Mouse (Mus musculus): Measurements from ENCODE around the gene Dusp1. TPM values are rescaled to one million over a fixed set of nuclear protein-coding genes. Genes with fewer than 3 reads are reported as not detected.

Dusp1 gene
- polyA plus RNA-seq, 1 experiment from 2014 or later: 42.8 TPM

GRCm38 (mm10) chr17:26511816-26512774 lies 49.8 kb downstream of the Dusp1 start:
- Histone ChIP-seq H3K4me1 (peaks cover 6% of the 10 kb centered on the region; the same call in 1 of the 2 replicates), H3K9ac (no peak overlapping the region), H3K9me3 (no peaks in the 10 kb centered on the region), H3K27me3 (replicated peaks) (no peaks in the 10 kb centered on the region), H3K4me3 (no peak overlapping the region), H3K36me3 (replicated peaks) (no peaks in the 10 kb centered on the region), H3K27ac (no peak overlapping the region), H3K4me2 (no peak overlapping the region)
- 74% methylated on average over 7 of the region's 7 CpGs for WGBS
- no peak for ATAC-seq (replicated peaks)

- Histone ChIP-seq H3K4me1 (peaks cover 13% of the 10 kb centered on the region), H3K36me3 (replicated peaks) (no peaks in the 10 kb centered on the region), H3K4me2 (no peak overlapping the region), H3K27me3 (replicated peaks) (no peaks in the 10 kb centered on the region), H3K9ac (no peak overlapping the region), H3K4me3 (no peak overlapping the region), H3K27ac (no peak overlapping the region), H3K9me3 (no peaks in the 10 kb centered on the region)
- 57% methylated on average over 4 of the region's 4 CpGs for WGBS
- ATAC-seq (replicated peaks): no peak
These were observed 50.7 kb downstream of the Dusp1 start for GRCm38 (mm10) chr17:26511256-26511655.

GRCm38 (mm10) chr17:26510146-26511045 lies 51.5 kb downstream of the Dusp1 start:
- WGBS: 81% methylated on average over 15 of the region's 15 CpGs
- no peaks in the 10 kb centered on the region for H3K9me3 ChIP-seq
- no peaks in the 10 kb centered on the region for H3K27me3 ChIP-seq (replicated peaks)
- no peaks in the 10 kb centered on the region for H3K36me3 ChIP-seq (replicated peaks)
- no peak overlapping the region for H3K4me3 ChIP-seq
- H3K9ac ChIP-seq: no peak overlapping the region
- H3K4me1 ChIP-seq: peaks cover 21% of the 10 kb centered on the region
- no peak overlapping the region for H3K27ac ChIP-seq
- no peak overlapping the region for H3K4me2 ChIP-seq
- no peak for ATAC-seq (replicated peaks)

- no peak for ATAC-seq (replicated peaks)
- peak overlapping the region; percentile 97 for H3K27ac ChIP-seq
- H3K9me3 ChIP-seq: no peaks in the 10 kb centered on the region
- WGBS: 24% methylated on average over 25 of the region's 25 CpGs
- no peaks in the 10 kb centered on the region for H3K27me3 ChIP-seq (replicated peaks)
- H3K9ac ChIP-seq: peak overlapping the region; percentile 90
- H3K36me3 ChIP-seq (replicated peaks): no peaks in the 10 kb centered on the region
- peaks cover 34% of the 10 kb centered on the region for H3K4me1 ChIP-seq
- peak overlapping the region; percentile 64 for H3K4me2 ChIP-seq
- peak overlapping the region; percentile 86 for H3K4me3 ChIP-seq
These were observed 52.8 kb downstream of the Dusp1 start for GRCm38 (mm10) chr17:26508961-26509771.

- H3K4me3 ChIP-seq: peak overlapping the region; percentile 86
- H3K27ac ChIP-seq: peak overlapping the region; percentile 97
- H3K36me3 ChIP-seq (replicated peaks): no peaks in the 10 kb centered on the region
- H3K27me3 ChIP-seq (replicated peaks): no peaks in the 10 kb centered on the region
- ATAC-seq (replicated peaks): peak; percentile 92
- peak overlapping the region; percentile 90 for H3K9ac ChIP-seq
- under 1% methylated on average over 58 of the region's 58 CpGs for WGBS
- H3K4me1 ChIP-seq: peaks cover 41% of the 10 kb centered on the region
- peak overlapping the region; percentile 64 for H3K4me2 ChIP-seq
- no peaks in the 10 kb centered on the region for H3K9me3 ChIP-seq
These were observed 53.5 kb downstream of the Dusp1 start for GRCm38 (mm10) chr17:26508345-26508960.

DNA sequence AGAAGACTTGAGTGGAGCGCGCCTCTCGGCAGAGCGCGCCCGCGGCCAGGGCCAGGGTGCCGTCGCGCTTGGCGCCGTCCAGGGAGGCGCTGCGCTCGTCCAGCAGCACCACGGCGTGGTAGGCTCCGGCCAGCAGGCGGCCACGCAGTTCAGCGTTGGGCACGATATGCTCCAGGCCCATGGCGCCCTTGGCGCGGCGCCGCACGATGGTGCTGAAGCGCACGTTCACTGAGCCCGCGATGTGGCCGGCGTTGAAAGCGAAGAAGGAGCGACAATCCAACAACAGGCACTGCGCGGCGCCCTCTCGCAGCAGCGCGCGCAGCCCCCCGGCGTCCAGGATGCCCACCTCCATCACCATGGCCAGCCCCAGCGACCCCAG lies 54.0 kb downstream of the Dusp1 start:
- peak; percentile 72 for ATAC-seq (replicated peaks)
- Histone ChIP-seq H3K36me3 (replicated peaks) (no peaks in the 10 kb centered on the region), H3K4me1 (peaks cover 44% of the 10 kb centered on the region), H3K9me3 (no peaks in the 10 kb centered on the region), H3K27ac (peak overlapping the region; percentile 97), H3K9ac (peak overlapping the region; percentile 90), H3K27me3 (replicated peaks) (no peaks in the 10 kb centered on the region), H3K4me2 (peak overlapping the region; percentile 64), H3K4me3 (peak overlapping the region; percentile 86)
- under 1% methylated on average over 46 of the region's 46 CpGs for WGBS

DNA sequence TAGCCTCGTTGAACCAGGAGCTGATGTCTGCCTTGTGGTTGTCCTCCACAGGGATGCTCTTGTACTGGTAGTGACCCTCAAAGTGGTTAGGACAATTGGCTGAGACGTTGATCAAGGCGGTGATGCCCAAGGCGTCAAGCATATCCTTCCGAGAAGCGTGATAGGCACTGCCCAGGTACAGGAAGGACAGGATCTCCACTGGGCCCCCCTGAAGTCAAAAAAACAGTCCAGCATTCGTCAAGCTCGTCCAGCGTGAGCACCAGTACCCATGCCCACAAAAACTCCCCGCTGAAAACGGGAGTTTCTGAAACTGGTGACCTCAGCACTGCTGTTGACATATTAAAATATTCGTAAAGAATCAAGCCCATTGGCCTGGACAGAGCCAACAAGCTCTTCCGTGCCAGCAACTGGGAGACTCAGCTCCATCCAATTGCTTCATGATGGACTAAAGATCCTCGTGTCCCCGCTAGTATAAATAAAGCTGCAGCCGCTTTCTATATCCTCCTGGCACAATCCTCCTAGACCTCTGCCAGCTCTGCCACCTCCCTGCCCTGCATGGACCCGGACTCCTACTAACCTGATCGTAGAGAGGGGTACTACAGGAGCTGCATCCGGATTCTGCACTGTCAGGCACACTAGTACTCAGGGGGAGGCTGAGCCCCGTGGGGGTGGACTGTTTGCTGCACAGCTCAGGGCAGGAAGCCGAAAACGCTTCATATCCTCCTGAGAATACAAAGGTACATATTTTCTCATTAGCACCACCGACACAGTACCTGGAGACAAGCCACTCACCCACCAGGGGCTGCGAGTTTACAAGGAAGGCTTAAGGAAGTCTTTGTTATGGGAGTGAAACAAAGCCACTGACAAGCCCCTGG lies 54.7 kb downstream of the Dusp1 start:
- Histone ChIP-seq H3K36me3 (replicated peaks) (no peaks in the 10 kb centered on the region), H3K4me2 (peak overlapping the region; percentile 64), H3K27me3 (replicated peaks) (no peaks in the 10 kb centered on the region), H3K4me3 (peak overlapping the region; percentile 86), H3K9ac (peak overlapping the region; percentile 90), H3K9me3 (no peaks in the 10 kb centered on the region), H3K4me1 (peaks cover 51% of the 10 kb centered on the region), H3K27ac (peak overlapping the region; percentile 97)
- peak; percentile 31 for ATAC-seq (replicated peaks)
- 16% methylated on average over 24 of the region's 24 CpGs for WGBS

GRCm38 (mm10) chr17:26506031-26506641 lies 55.8 kb downstream of the Dusp1 start:
- Histone ChIP-seq H3K27ac (no peak overlapping the region), H3K4me2 (peak overlapping the region; percentile 64), H3K4me1 (peaks cover 53% of the 10 kb centered on the region), H3K36me3 (replicated peaks) (no peaks in the 10 kb centered on the region), H3K9me3 (no peaks in the 10 kb centered on the region), H3K4me3 (peak overlapping the region; percentile 86), H3K27me3 (replicated peaks) (no peaks in the 10 kb centered on the region), H3K9ac (peak overlapping the region; percentile 90; the same call in 1 of the 2 replicates)
- 84% methylated on average over 14 of the region's 14 CpGs for WGBS
- no peak for ATAC-seq (replicated peaks)

DNA sequence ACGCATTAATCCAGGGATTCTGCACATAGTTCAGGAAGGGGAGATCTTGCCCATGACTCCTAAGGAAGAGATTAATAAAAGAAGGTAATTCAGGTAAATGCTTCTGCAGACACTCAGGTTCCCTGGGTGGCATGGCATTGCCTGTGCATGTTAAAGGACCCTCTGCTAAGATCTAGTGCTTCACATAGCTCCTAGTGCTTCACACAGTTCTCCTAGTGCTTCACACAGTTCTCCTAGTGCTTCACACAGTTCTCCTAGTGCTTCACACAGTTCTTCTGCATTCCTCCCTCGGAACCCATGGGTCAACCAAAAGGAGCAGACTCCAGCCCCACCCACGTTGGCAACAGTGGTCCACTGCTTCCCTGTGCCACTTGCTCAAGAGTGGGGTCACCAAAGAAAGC lies 56.7 kb downstream of the Dusp1 start:
- Histone ChIP-seq H3K27me3 (replicated peaks) (no peaks in the 10 kb centered on the region), H3K4me1 (peaks cover 53% of the 10 kb centered on the region), H3K4me2 (0 out of 2 replicates have a peak overlapping the region, but pooled peaks have one; percentile 8), H3K4me3 (no peak overlapping the region), H3K9me3 (no peaks in the 10 kb centered on the region), H3K36me3 (replicated peaks) (no peaks in the 10 kb centered on the region), H3K9ac (no peak overlapping the region), H3K27ac (no peak overlapping the region)
- ATAC-seq (replicated peaks): no peak
- WGBS: 82% methylated on average over 3 of the region's 3 CpGs

DNA sequence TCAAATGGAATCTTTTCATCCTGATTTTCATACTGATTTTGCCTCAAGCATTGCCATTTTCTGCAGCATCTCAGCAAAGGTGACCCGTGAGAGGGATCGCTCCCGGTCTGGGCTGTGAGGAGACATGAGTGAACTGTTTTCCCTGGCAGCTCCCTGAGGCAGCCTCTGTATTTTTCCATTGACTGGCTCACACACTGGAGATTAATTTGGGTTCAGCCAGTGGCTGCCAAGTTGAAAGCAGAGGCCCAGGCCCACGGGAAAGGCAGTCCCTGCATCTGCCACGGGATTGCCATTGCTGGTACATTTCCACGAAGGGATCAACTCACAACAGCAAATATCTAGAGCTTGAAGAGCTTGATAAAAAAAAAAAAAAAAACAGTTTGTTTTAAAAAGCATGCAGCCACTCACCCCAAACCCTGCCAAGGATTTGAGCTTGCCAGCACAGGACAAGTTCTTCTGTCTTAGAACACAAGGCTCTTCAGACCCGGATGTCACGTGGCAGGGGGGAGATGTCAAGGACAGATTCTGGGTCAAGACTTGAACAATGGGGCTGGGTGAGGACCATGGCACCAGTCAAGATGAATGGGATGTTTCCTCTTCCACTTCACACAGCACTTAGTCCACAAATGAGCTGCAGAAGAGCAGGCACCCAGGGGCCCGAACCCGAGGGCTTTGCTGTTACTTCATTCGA lies 57.8 kb downstream of the Dusp1 start:
- no peak for ATAC-seq (replicated peaks)
- Histone ChIP-seq H3K4me1 (peaks cover 49% of the 10 kb centered on the region), H3K36me3 (replicated peaks) (no peaks in the 10 kb centered on the region), H3K4me2 (peak overlapping the region; percentile 73), H3K27me3 (replicated peaks) (no peaks in the 10 kb centered on the region), H3K9ac (peak overlapping the region; percentile 40), H3K4me3 (peak overlapping the region; percentile 32; the same call in 1 of the 2 replicates), H3K27ac (peak overlapping the region; percentile 96), H3K9me3 (no peaks in the 10 kb centered on the region)
- WGBS: 12% methylated on average over 11 of the region's 11 CpGs

All from midbrain, embryonic 15.5 days (tissue).